Mouse (Mus musculus) heart, adult 2 months (tissue): ENCODE data around the gene Myof. TPM values are rescaled to one million over a fixed set of nuclear protein-coding genes. Genes with fewer than 3 reads are reported as not detected.

Experiments used
- DNase-seq, 2 experiments: peaks; one replicate each; pipeline ENCODE4 v3.0.0; 2021
- H3K27ac ChIP-seq: fragments of 200-600 bp; 2 replicates; pipeline ENCODE4 v1.8.1; 2022
- H3K27me3 ChIP-seq: fragments of 200-500 bp; 2 replicates; pipeline ENCODE4 v1.6.1; 2012; ENCODE audit warnings: mild to moderate bottlenecking, low read length, inconsistent platforms, mixed read lengths; ENCODE audit not compliant: control insufficient read depth, insufficient read depth
- H3K36me3 ChIP-seq: fragments of 200-500 bp; 2 replicates; pipeline ENCODE4 v1.6.1; 2012; ENCODE audit warnings: low read length, inconsistent platforms; ENCODE audit not compliant: control insufficient read depth, insufficient read depth
- H3K4me1 ChIP-seq: fragments of 200-500 bp; 2 replicates; pipeline ENCODE4 v1.6.1; 2011; ENCODE audit warnings: low read length; ENCODE audit not compliant: control insufficient read depth, insufficient read depth
- H3K4me3 ChIP-seq: fragments of 200-600 bp; 2 replicates; pipeline ENCODE4 v1.8.1; 2022
- H3K79me2 ChIP-seq: fragments of 200-500 bp; replicated peaks from 2 replicates; pipeline ENCODE4 v1.6.1; 2012; ENCODE audit warnings: mild to moderate bottlenecking, inconsistent platforms, low read length, moderate library complexity, mixed read lengths; ENCODE audit not compliant: control insufficient read depth, insufficient read depth
- H3K9ac ChIP-seq: fragments of 200-500 bp; 2 replicates; pipeline ENCODE4 v1.6.1; 2012; ENCODE audit warnings: low read depth, mild to moderate bottlenecking, control low read depth, inconsistent platforms, low read length, mixed read lengths
- CTCF ChIP-seq: fragments of 200-600 bp; IDR thresholded peaks from 2 replicates; pipeline ENCODE4 v1.8.1; 2022; ENCODE audit warnings: antibody characterized with exemption, mild to moderate bottlenecking, moderate library complexity
- EP300 ChIP-seq: fragments of 200-500 bp; IDR thresholded peaks from 2 replicates; pipeline ENCODE4 v1.6.1; 2011; ENCODE audit warnings: low read depth, low read length, control low read depth; ENCODE audit not compliant: insufficient read depth
- POLR2A ChIP-seq: fragments of 200-500 bp; IDR thresholded peaks from 2 replicates; pipeline ENCODE4 v1.6.1; 2011; ENCODE audit warnings: mild to moderate bottlenecking, low read depth, low read length, control low read depth; ENCODE audit not compliant: insufficient read depth
- WGBS: fragments of 180-500 bp; shearing (Covaris S2); methylation state at CpG from one replicate; pipeline ENCODE4 v1.1.7; 2018; 5-methylcytosine and 5-hydroxymethylcytosine counted together
- intact Hi-C: fragments of 180-260 bp; cut with DNase I; formaldehyde crosslinking; loops from one replicate; pipeline ENCODE4 v1.15.1; 2025
- polyA plus RNA-seq: library from polyadenylated mRNA; depleted of rRNA; stranded (reverse); fragments of >200 nt; gene quantifications from 2 replicates; pipeline ENCODE4 v1.2.3, GENCODE M21; 2012; rRNA removed
- total RNA-seq, 2 experiments: library from RNA; stranded (reverse); gene quantifications; 2 replicates each; pipeline ENCODE4 v1.2.3; 2021

Gene Myof
- total and polyA plus RNA-seq, 3 experiments, result 6.2 to 8.9 (median 8.4) TPM

- WGBS, result 93% methylated on average over 1 of the region's 1 CpGs
- TF ChIP-seq EP300 (no peak), POLR2A (no peak), CTCF (no peak)
These were observed 182.2 kb downstream of the Myof start for GRCm38 (mm10) chr19:37861171-37861570.

GRCm38 (mm10) chr19:37860267-37860666 lies 183.1 kb downstream of the Myof start:
- H3K4me1 ChIP-seq, result no peaks in the 10 kb centered on the region
- intact Hi-C loops, result no loop called here
- 69% methylated on average over 1 of the region's 1 CpGs for WGBS
- H3K27ac ChIP-seq, result no peak overlapping the region
- H3K9ac ChIP-seq, result no peak overlapping the region
- no peaks in the 10 kb centered on the region for H3K36me3 ChIP-seq
- no peaks in the 10 kb centered on the region for H3K79me2 ChIP-seq
- H3K27me3 ChIP-seq, result peaks cover 2% of the 10 kb centered on the region; the same call in 1 of the 2 replicates
- TF ChIP-seq POLR2A (no peak), CTCF (no peak), EP300 (no peak)
- no peak overlapping the region for H3K4me3 ChIP-seq
- DNase-seq, result no peak

More at GRCm38 (mm10) chr19:37861171-37861570, 182.2 kb downstream of the Myof start:
- no peak overlapping the region for H3K4me3 ChIP-seq
- no peak overlapping the region for H3K9ac ChIP-seq
- H3K79me2 ChIP-seq, result no peaks in the 10 kb centered on the region
- intact Hi-C loops, result no loop called here
- H3K36me3 ChIP-seq, result no peaks in the 10 kb centered on the region
- no peak for DNase-seq
- no peak overlapping the region for H3K27ac ChIP-seq
- H3K27me3 ChIP-seq, result 0 out of 2 replicates have a peak, but pooled peaks cover 2% of the 10 kb centered on the region
- H3K4me1 ChIP-seq, result no peaks in the 10 kb centered on the region

GRCm38 (mm10) chr19:37858406-37859081 lies 184.8 kb downstream of the Myof start:
- no peaks in the 10 kb centered on the region for H3K36me3 ChIP-seq
- H3K9ac ChIP-seq, result no peak overlapping the region
- H3K79me2 ChIP-seq, result no peaks in the 10 kb centered on the region
- peaks cover 2% of the 10 kb centered on the region; the same call in 1 of the 2 replicates for H3K27me3 ChIP-seq
- 35% methylated on average over 7 of the region's 7 CpGs for WGBS
- H3K27ac ChIP-seq, result no peak overlapping the region
- TF ChIP-seq CTCF, result no peak
- H3K4me3 ChIP-seq, result no peak overlapping the region
- H3K4me1 ChIP-seq, result no peaks in the 10 kb centered on the region
- intact Hi-C loops, result no loop called here
- DNase-seq, result no peak

- Histone ChIP-seq H3K9ac (no peak overlapping the region), H3K4me3 (no peak overlapping the region), H3K27me3 (no peaks in the 10 kb centered on the region; the same call in 1 of the 2 replicates), H3K4me1 (no peaks in the 10 kb centered on the region), H3K27ac (no peak overlapping the region), H3K79me2 (no peaks in the 10 kb centered on the region), H3K36me3 (no peaks in the 10 kb centered on the region)
- intact Hi-C loops, result no loop called here
- WGBS, result 78% methylated on average over 1 of the region's 1 CpGs
- DNase-seq, result no peak
- no peak for TF ChIP-seq EP300
- no peak for TF ChIP-seq POLR2A
- TF ChIP-seq CTCF, result no peak
These were observed 191.3 kb downstream of the Myof start for GRCm38 (mm10) chr19:37852056-37852455.

GRCm38 (mm10) chr19:37851590-37852038 lies 191.8 kb downstream of the Myof start:
- WGBS, result 56% methylated on average over 9 of the region's 9 CpGs
- Histone ChIP-seq H3K27me3 (no peaks in the 10 kb centered on the region; the same call in 1 of the 2 replicates), H3K9ac (no peak overlapping the region), H3K36me3 (no peaks in the 10 kb centered on the region), H3K27ac (no peak overlapping the region), H3K4me1 (no peaks in the 10 kb centered on the region), H3K79me2 (no peaks in the 10 kb centered on the region), H3K4me3 (no peak overlapping the region)
- intact Hi-C loops, result no loop called here
- TF ChIP-seq EP300 (no peak), POLR2A (no peak), CTCF (no peak)
- DNase-seq, result no peak

Other genes with a start within 250 kb of the Myof start
- under 1 TPM; 0.27 to 0.44 TPM for gene Cep55, start 11.4 kb upstream of the Myof start, total RNA-seq
- gene Cep55, start 11.4 kb upstream of the Myof start, polyA plus RNA-seq, result 0.18 and 0.20 TPM in 2 replicates
- under 1 TPM in 1 of 2 experiments, not detected in 1; 0.20 TPM for gene Ffar4, start 53.5 kb upstream of the Myof start, total RNA-seq
- 0.35 and 2.3 TPM in 2 replicates for gene Ffar4, start 53.5 kb upstream of the Myof start, polyA plus RNA-seq
- 1 to 10 TPM; 2.4 to 2.8 TPM for gene Rbp4, start 81.7 kb upstream of the Myof start, total RNA-seq
- gene Rbp4, start 81.7 kb upstream of the Myof start, polyA plus RNA-seq, result 9.5 and 17.0 TPM in 2 replicates
- gene Pde6c, start 89.2 kb upstream of the Myof start, total RNA-seq, result not detected
- not detected in 2 replicates for gene Pde6c, start 89.2 kb upstream of the Myof start, polyA plus RNA-seq
- 10 to 100 TPM; 12.2 to 12.9 TPM for gene Fra10ac1, start 180.6 kb upstream of the Myof start, total RNA-seq
- 4.7 and 5.6 TPM in 2 replicates for gene Fra10ac1, start 180.6 kb upstream of the Myof start, polyA plus RNA-seq
- 1 to 10 TPM; 2.2 to 4.6 TPM for gene Lgi1, start 221.0 kb upstream of the Myof start, total RNA-seq
- 1.6 and 6.4 TPM in 2 replicates for gene Lgi1, start 221.0 kb upstream of the Myof start, polyA plus RNA-seq